Mouse (Mus musculus) NIH3T3 (cell line): ENCODE measurements around the gene Gm2381.
"Not testable (repeated sequence)": the region's sequence is repeated elsewhere in the genome, so short reads cannot be mapped to it uniquely, and the experiment has no call there.

Experiments
- DNase-seq: peaks from one replicate; pipeline ENCODE4 v3.0.0-alpha.2; 2012; ENCODE audit warnings: low read depth

The Gm2381 gene

DNA sequence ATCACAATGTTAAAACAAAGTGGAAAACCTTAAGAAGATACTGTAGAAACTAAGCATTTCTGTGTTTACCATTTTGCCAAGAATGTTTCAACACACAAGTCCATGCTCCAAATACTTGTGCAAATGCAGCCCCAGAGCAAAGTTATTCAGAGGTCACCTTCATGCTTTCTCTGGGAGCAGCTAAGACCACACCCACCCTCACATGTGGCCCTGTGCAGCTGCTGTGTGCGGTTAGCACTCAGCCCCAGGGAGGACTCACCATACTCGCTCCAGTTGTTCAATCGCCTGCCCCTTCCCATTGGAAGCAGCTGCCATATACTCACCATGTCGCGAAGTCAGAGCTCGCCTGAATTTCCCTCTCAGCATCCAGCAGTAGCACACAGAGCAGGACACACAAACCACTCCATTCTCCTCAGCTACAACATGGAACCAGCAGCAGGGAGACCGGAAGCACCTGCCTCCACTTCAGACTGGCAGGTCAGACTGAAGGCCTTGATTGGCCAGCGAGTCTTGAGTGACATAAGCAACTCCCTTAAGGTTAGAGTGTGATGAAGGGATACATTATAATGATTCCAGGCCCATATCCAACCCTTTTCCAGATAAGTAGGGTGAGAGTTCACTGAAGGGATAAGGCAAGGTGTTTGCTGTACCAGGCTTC, at the start of gene Gm2381:
Gene Gm2381 (minus strand): TSS at position 434 of the 658 bp plus-strand sequence.
- peak; percentile 6 for DNase-seq

GRCm38 (mm10) chr7:42898067-42898466, 31.0 kb upstream of the Gm2381 start:
- DNase-seq, result not testable (repeated sequence)

GRCm38 (mm10) chr7:42878090-42878489, 11.1 kb upstream of the Gm2381 start:
- no peak for DNase-seq

DNA sequence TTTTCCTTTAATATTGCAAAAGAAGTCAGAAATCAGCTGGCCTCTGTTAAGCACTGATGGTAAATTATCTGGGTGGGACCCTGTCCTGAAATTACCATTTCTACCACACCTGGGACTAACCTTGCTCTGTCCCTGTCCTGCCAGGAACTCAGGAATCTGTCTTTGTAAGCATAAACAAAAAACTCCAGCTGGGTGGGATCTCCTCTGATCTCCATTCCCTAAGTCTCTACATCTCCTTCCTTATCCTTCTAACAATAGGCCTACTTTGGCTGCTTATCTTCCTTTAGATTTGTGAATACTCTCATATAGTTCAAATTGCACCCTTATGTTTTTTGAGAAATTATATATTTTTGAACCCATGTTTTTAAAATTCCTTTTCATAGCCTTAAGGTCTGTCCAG, 28.7 kb downstream of the Gm2381 start:
- DNase-seq, result not testable (repeated sequence)

DNA sequence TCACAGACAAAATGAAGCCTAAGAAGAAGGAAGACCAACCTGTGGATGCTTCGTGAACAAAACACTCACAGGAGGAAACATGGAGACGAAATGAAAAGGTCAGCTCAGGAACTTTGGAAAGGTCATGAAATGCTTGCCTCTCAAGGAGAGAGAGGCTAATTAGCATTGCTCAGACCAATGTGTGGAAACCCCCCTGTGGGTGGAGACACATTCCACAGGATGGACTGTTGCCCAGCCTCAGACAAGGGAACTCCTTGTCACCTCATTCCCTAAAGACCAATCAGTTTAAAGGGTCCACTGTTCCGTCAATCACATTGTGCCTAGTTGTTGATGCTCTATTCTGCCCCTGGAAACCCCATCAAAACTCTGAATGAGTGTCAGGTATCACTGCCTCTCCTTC, 34.8 kb downstream of the Gm2381 start:
- no peak for DNase-seq

- DNase-seq, result not testable (repeated sequence)
These were observed 73.6 kb downstream of the Gm2381 start, which contains the start of gene Vmn2r62 for GRCm38 (mm10) chr7:42793425-42793824. TSS of gene Vmn2r62 (minus strand) at chr7:42793525.
